Mouse (Mus musculus) adrenal gland, postnatal 25 days (tissue): Measurements from ENCODE around the gene Cfap57. TPM values are rescaled to one million over a fixed set of nuclear protein-coding genes. Genes with fewer than 3 reads are reported as not detected.

ENCODE experiments used
- DNase-seq: peaks from one replicate; pipeline ENCODE4 v3.0.0; 2021; ENCODE audit warnings: mixed read lengths
- long read RNA-seq: library from polyadenylated mRNA; stranded (forward); transcript quantifications from one replicate; pipeline ENCODE4 v2.0.0, GENCODE M21; 2021
- total RNA-seq: library from RNA; stranded (reverse); gene quantifications from 2 replicates; pipeline ENCODE4 v1.2.3, GENCODE M21; 2021

Gene Cfap57
- total RNA-seq = not detected in 2 replicates
- long read RNA-seq = 0 reads

GRCm38 (mm10) chr4:118620279-118620966 is at the start of gene Cfap57, which contains the start of gene Ebna1bp2:
Cfap57 (minus strand) TSS chr4:118620777.
Ebna1bp2 (plus strand) TSS chr4:118620799.
- DNase-seq = peak; percentile 82

DNA sequence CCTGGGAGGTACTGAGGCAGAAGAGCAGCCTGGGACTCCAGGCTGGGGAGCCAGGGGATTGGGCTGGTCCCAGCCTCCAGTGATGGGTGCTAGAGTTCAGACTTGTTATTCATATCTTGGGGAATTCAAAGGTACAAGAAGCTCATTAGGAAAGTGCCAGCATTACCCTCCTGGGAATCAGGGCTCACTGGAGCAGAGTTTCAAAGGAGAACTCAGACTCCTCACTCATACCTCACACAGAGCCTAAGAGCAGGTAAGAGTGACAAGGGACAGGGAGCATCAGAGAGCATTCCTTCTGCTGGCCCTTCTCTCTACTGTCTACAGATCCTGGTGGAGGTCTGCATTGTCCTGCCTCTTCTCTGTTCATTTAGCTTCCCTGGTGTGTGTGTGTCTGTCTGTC is 38.1 kb upstream of the Cfap57 start, which contains the start of gene Olfr62:
TSS of gene Olfr62 (plus strand) at position 301 of the 400 bp plus-strand sequence.
- DNase-seq = no peak

DNA sequence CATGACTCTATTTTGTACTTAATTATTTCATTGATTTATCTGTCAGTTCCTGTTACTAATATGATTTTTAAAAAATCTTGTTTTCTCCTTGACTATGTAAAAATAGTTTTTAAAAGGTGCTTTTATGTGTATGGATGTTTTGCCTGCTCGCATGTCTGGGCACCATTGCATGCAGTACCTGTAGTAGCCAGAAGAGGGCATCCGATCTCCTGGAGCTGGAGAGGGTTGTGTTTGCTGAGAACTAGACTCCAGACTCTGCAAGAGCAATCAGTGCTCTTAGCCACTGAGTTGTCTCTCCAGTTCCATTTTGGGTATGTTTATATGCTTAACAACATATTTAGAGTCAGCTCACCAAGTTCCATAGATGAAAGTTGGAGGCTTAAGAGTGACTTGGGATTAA is 24.7 kb upstream of the Cfap57 start:
- peak; percentile 35 for DNase-seq

- DNase-seq = no peak
Observed at GRCm38 (mm10) chr4:118642346-118643190, 22.0 kb upstream of the Cfap57 start.

- DNase-seq = no peak
Observed at GRCm38 (mm10) chr4:118630261-118630660, 9.7 kb upstream of the Cfap57 start.

GRCm38 (mm10) chr4:118621781-118622180 is 1.2 kb upstream of the Cfap57 start:
- DNase-seq = no peak

GRCm38 (mm10) chr4:118620967-118621320 is 367 bp upstream of the Cfap57 start:
- no peak for DNase-seq

DNA sequence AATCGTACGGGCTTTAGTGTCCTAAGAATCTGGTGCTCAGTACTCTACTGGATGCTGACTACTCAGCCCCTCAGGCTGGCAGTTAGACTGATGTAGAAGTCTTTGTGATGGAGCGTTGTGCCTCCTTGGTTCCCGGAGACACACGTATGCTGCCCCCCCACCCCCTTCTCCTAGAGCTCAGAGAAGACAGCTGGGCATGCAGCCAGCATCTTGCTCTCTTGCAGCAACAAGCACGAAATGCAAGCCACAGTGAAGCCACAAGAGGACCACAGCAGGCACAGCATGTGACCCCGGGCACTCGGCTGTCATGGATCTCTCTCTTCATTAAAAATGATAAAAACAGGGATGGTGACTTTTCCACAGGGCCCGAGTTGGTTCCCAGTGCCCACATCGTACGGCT is 5.2 kb downstream of the Cfap57 start:
- no peak for DNase-seq

- DNase-seq = peak; percentile 62
Observed at GRCm38 (mm10) chr4:118612619-118613018, 8.0 kb downstream of the Cfap57 start.

DNA sequence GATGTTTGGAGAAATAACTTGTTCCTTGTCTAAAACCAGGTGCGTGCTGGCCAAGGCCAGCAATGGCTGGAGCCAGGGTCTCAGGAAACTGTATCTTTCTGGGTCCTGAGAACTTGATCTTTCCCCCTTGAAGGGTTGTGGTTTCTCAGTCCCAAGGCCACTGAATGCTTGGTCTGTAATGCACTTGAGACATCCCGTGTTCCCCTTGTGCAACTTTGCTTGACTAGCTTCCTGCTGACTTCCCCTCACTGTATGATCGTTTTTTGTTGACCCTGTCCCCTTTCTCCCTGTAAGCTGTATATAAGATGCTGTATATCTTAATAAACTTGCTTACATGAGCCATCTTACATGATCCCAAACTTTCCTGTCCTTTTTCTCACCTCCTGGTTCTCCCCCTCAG is 10.7 kb downstream of the Cfap57 start:
- DNase-seq = no peak

DNA sequence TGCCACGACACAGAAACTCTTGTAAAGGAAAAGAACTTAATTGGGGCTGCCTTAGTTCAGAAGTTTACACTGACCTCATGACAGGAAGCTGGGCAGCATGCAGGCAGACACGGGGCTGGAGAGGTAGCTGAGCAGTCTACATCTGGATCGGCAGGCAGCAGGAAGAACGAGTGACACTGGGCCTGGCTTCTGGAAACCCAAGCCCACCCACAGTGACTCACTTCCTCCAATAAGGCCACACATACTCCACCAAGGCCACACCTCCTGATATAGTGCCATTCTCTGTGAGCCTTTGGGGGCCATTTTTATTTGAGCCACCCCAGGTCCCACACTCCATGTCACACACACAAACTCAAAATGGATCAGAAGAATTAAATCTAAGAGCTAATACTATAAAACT is 16.5 kb downstream of the Cfap57 start:
- DNase-seq = no peak

GRCm38 (mm10) chr4:118589733-118590130 is 30.8 kb downstream of the Cfap57 start:
- no peak for DNase-seq

GRCm38 (mm10) chr4:118589053-118589732 is 31.4 kb downstream of the Cfap57 start:
- DNase-seq = no peak

GRCm38 (mm10) chr4:118582629-118583028 is 37.9 kb downstream of the Cfap57 start:
- no peak for DNase-seq

DNA sequence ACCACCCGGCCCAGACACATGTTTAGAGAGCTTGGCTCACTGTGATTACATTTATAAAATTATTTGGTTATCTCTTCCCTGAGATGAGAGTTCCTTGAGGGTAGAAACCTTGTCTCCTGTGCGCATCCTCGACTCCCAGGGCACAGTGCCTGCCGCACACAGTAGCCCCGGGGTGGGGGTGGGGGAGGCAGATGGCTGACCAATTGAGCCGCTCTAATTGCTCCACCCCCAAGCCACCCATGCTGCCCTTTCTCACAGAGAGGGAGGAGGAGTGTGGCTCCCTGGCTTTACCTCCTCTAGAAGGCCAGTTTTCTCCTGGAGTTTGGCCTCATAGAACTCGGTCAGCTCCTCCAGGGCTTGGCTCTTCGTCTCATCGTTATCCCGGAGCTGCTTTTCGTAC is 39.1 kb downstream of the Cfap57 start:
- no peak for DNase-seq

- DNase-seq = peak; percentile 44
Observed at GRCm38 (mm10) chr4:118579313-118579712, 41.3 kb downstream of the Cfap57 start.

DNA sequence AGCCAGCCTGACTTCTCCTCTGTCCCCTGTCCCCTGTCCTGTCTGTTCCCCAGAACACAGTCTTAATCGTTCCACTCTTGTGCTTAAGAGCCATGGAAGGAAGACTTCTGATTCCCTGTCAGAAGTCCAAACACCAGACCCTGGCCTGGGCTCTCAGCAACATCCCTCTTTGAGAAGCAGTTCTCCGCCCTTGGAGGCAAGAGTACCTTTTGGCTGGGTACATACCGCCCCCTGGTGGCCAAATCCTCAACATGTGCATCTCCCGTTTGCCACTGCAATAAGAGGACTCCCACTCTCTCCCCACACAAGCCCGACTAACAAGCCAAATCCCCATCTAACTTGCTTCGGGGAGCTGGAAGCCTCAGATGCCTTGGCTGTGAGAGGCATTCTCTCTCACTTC is 44.5 kb downstream of the Cfap57 start:
- DNase-seq = peak; percentile 83

GRCm38 (mm10) chr4:118571441-118571840 is 49.1 kb downstream of the Cfap57 start:
- DNase-seq = no peak

- DNase-seq = no peak
Observed at GRCm38 (mm10) chr4:118569320-118569719, 51.3 kb downstream of the Cfap57 start.

DNA sequence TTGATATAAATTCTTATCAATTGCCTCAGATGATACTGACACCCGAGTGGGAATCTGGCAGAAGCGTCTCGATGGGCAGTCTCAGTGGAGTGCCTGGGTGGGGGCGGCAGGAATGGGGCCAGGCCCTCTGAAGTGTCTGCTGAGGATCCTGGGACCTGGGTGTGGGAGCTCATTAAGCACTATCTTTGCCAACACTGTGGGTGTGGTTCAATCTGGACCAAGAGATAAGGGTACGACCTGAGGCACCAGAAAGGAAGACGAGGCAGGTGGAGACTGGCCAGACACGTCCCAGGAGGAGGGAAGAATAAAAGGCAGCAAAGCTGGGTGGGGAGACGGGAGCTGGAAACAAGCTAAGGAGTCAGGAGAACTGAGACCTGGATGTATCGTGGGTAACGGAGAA is 51.9 kb downstream of the Cfap57 start:
- DNase-seq = no peak

DNA sequence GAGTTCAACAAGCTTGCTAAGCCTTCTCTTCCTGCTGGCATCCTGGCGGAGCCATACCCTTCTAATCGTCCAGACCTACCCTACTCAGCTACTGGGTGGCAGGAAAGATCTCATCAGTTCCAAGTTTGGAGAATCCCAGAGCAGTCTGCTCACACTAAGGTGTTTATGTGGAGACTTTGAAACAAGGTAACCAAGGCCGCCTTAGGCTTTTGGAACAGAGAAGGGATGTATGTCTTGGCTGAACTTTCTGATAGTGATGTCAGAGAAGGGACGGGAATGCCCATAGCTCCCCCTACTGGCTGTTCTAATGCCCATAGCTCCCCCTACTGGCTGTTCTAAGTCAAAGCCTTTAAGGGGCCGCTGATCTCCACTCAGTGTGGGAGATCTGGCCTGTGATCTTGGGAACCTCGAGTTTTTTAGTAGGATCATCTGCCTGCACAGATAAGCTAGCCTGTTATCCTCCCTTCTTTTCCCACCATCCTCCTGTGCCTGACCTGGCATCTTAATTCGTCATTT is 54.4 kb downstream of the Cfap57 start:
- DNase-seq = no peak

DNA sequence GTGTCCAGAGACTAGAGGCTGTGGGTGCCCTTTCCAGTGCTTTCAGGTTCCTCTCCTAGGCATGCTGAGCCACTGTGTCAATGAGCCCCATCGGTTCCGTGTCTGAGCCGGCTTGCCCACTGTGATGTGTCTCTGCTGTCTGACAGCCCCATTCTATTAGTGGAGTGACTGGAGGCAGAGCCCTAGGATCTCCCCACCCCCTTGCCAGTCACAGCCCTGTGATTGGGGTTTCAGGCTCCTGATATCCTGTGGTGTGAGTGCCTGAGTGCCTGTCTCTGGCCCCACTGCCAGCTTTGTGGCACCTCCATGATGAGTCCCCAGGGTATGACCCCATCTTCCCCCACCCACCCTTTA is 55.7 kb downstream of the Cfap57 start:
- no peak for DNase-seq
